Mouse (Mus musculus): ENCODE results near the gene Ugt1a1. TPM values are rescaled to one million over a fixed set of nuclear protein-coding genes. Genes with fewer than 3 reads are reported as not detected.

Ugt1a1 gene
- polyA plus RNA-seq, 1 experiment from 2014 or later: not detected

DNA sequence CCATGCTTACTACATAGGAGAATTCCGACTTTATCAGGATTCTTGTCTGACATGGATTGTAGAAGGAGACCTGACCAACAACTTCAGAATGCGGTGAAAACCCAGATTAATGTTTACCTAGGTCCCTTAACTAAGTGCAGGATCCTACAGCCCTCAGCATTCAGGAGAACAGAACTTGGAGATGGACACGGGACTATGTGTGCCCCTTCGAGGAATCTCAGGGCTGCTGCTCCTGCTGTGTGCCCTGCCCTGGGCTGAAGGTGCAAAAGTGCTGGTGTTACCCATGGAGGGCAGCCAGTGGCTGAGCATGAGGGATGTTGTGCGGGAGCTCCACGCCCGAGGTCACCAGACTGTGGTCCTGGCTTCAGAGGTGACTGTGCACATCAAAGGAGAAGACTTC is 11.3 kb upstream of the Ugt1a1 start, which contains the start of gene Ugt1a2:
Gene Ugt1a2 (plus strand): TSS at position 146 of the 400 bp plus-strand sequence.
- 85% methylated on average over 7 of the region's 7 CpGs for WGBS
- no peaks in the 10 kb centered on the region for H3K36me3 ChIP-seq (ENCODE audit: control insufficient read depth, insufficient read depth, low read length)
- H3K4me1 ChIP-seq (ENCODE audit: control insufficient read depth, insufficient read depth, low read length): no peaks in the 10 kb centered on the region; the same call in 1 of the 2 replicates
- no peaks in the 10 kb centered on the region for H3K27me3 ChIP-seq (ENCODE audit: control insufficient read depth, insufficient read depth, low read depth, low read length)
- no peak for ATAC-seq
- H3K9me3 ChIP-seq (replicated peaks; ENCODE audit: control insufficient read depth, low read length, poor library complexity, severe bottlenecking): peaks cover 5% of the 10 kb centered on the region; the same call in 1 of the 2 replicates
- no peak within 1 kb of the TSS for H3K4me3 ChIP-seq (ENCODE audit: low read depth, low read length)
- H3K27ac ChIP-seq (ENCODE audit: low read length): no peak within 1 kb of the TSS
- no peak within 1 kb of the TSS for H3K4me2 ChIP-seq (ENCODE audit: low read length)
- no peak within 1 kb of the TSS for H3K9ac ChIP-seq (ENCODE audit: low read depth, low read length)

DNA sequence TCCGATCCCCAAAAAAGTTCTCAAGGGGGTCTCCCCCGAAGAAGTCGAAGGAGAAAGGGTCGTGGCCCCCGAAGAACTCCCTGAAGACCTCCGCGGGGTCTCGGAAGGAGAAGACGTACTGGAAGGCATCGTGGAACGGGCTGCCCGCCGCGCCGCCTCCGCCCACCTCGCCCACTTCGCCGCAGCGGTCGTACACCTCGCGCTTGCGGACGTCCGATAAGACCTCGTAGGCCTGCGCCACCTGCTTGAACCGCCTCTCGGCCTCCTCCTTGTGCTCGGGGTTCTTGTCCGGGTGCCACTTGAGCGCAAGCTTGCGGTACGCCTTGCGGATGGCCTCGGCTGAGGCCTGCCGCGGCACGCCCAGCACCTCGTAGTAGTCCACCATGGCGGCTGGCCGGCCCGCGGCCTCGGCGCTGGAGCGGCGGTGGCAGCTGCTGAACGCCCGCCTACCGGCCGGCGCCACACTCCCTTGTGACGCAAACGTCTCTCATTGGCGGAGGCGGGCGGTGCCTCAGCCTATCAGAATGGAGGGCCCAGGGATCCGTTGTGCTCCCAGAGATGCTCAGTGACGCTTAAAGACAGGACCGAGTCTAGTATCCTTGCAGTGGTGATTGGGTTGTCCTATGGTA is 6.4 kb upstream of the Ugt1a1 start, which contains the start of gene Dnajb3:
Gene Dnajb3 (minus strand): TSS at position 489 of the 629 bp plus-strand sequence.
- Histone ChIP-seq H3K4me3 (ENCODE audit: low read depth, low read length) (peak within 1 kb of the TSS; percentile 53), H3K9ac (ENCODE audit: low read depth, low read length) (peak within 1 kb of the TSS; percentile 74), H3K4me1 (ENCODE audit: control insufficient read depth, insufficient read depth, low read length) (peaks cover 2% of the 10 kb centered on the region; the same call in 1 of the 2 replicates), H3K4me2 (ENCODE audit: low read length) (peak within 1 kb of the TSS; percentile 69), H3K27me3 (ENCODE audit: control insufficient read depth, insufficient read depth, low read depth, low read length) (no peaks in the 10 kb centered on the region), H3K36me3 (ENCODE audit: control insufficient read depth, insufficient read depth, low read length) (no peaks in the 10 kb centered on the region), H3K9me3 (replicated peaks; ENCODE audit: control insufficient read depth, low read length, poor library complexity, severe bottlenecking) (peaks cover 5% of the 10 kb centered on the region; the same call in 1 of the 2 replicates), H3K27ac (ENCODE audit: low read length) (peak within 1 kb of the TSS; percentile 50)
- 6% methylated on average over 59 of the region's 62 CpGs for WGBS
- ATAC-seq: peak; percentile 100

DNA sequence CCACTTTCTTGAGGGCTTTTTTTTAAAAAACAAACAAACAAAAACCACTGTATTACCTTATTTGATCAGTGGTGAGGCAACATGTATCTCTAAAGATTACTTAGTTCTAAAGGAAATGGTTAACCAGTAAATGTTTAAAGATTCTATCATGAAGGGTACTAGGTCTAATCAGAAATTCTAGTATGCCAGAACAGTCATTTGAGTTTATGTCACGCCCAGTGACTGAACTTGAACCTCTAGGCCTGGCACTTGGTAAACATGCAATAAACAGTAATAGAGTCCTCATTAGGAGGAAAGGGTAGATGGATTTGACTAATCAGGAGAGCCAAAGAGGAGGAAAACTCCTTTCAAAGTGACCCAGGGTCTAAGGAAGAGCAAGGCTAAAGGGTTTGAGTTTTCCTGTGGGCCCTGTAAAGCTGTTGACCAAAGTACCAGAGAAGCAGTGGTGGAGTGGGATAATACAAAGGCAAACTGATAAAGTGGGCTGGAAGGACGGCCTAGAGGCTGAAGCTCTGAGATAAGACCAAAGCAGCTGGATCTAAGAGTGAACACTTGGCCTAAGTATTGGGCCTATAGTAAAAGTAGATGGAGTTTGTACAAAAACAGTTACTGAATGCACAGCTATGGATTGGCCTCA is 4.8 kb upstream of the Ugt1a1 start:
- ATAC-seq: no peak
- no peaks in the 10 kb centered on the region for H3K27me3 ChIP-seq (ENCODE audit: control insufficient read depth, insufficient read depth, low read depth, low read length)
- no peaks in the 10 kb centered on the region for H3K36me3 ChIP-seq (ENCODE audit: control insufficient read depth, insufficient read depth, low read length)
- no peak overlapping the region for H3K4me2 ChIP-seq (ENCODE audit: low read length)
- no peak overlapping the region for H3K9ac ChIP-seq (ENCODE audit: low read depth, low read length)
- peaks cover 2% of the 10 kb centered on the region; the same call in 1 of the 2 replicates for H3K4me1 ChIP-seq (ENCODE audit: control insufficient read depth, insufficient read depth, low read length)
- peaks cover 13% of the 10 kb centered on the region for H3K9me3 ChIP-seq (replicated peaks; ENCODE audit: control insufficient read depth, low read length, poor library complexity, severe bottlenecking)
- 84% methylated on average over 2 of the region's 2 CpGs for WGBS
- H3K4me3 ChIP-seq (ENCODE audit: low read depth, low read length): no peak overlapping the region
- H3K27ac ChIP-seq (ENCODE audit: low read length): no peak overlapping the region

DNA sequence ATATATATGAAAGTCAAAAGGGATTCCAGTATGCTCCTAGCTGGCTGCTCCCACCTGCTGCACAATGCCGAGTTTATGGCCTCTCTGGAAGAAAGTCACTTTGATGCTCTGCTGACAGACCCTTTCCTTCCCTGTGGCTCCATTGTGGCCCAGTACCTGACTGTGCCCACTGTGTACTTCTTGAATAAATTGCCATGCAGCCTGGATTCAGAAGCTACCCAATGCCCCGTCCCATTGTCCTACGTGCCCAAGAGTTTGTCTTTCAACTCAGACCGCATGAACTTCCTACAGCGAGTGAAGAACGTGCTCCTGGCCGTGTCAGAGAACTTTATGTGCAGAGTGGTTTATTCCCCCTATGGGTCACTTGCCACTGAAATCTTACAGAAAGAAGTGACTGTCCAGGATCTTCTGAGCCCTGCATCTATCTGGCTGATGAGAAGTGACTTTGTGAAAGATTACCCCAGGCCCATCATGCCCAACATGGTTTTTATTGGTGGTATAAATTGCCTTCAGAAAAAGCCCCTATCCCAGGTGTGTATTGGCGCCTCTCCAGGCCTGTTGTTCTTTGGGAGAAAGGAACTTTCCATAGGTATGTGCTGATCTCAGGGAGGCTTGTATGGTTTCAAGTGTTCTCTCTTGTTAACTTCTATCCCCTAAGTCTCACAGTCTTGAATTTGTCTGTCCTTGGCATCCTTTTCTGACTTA is 734 bp downstream of the Ugt1a1 start:
- no peak overlapping the region for H3K4me3 ChIP-seq (ENCODE audit: low read depth, low read length)
- H3K27me3 ChIP-seq (ENCODE audit: control insufficient read depth, insufficient read depth, low read depth, low read length): no peaks in the 10 kb centered on the region
- ATAC-seq: 0 out of 2 replicates have a peak, but pooled peaks have one; percentile 18
- H3K9ac ChIP-seq (ENCODE audit: low read depth, low read length): no peak overlapping the region
- no peaks in the 10 kb centered on the region for H3K4me1 ChIP-seq (ENCODE audit: control insufficient read depth, insufficient read depth, low read length)
- H3K9me3 ChIP-seq (replicated peaks; ENCODE audit: control insufficient read depth, low read length, poor library complexity, severe bottlenecking): peaks cover 59% of the 10 kb centered on the region
- no peaks in the 10 kb centered on the region for H3K36me3 ChIP-seq (ENCODE audit: control insufficient read depth, insufficient read depth, low read length)
- no peak overlapping the region for H3K4me2 ChIP-seq (ENCODE audit: low read length)
- WGBS: 60% methylated on average over 8 of the region's 8 CpGs
- H3K27ac ChIP-seq (ENCODE audit: low read length): no peak overlapping the region

DNA sequence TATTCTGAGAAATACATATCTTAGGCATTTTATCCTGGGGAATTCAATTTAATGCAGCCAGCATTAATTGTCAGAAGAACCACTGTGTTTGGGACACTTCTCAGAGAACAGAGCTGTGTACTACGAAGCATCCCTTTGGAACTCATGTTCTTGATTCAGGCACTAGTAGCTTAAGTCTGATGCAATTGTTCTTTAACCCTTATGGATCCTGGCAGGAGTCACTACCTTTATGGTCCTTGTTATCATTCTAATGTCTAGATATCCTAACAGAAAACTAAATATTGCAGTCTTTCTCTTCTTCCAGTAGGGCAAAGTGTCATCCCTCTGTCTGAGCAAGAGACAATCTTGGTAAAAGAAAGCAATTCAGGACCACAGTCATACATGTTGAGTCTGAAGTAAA is 1.3 kb downstream of the Ugt1a1 start:
- Histone ChIP-seq H3K9me3 (replicated peaks; ENCODE audit: control insufficient read depth, low read length, poor library complexity, severe bottlenecking) (peaks cover 62% of the 10 kb centered on the region), H3K4me1 (ENCODE audit: control insufficient read depth, insufficient read depth, low read length) (no peaks in the 10 kb centered on the region), H3K9ac (ENCODE audit: low read depth, low read length) (no peak overlapping the region), H3K4me2 (ENCODE audit: low read length) (no peak overlapping the region), H3K36me3 (ENCODE audit: control insufficient read depth, insufficient read depth, low read length) (no peaks in the 10 kb centered on the region), H3K27me3 (ENCODE audit: control insufficient read depth, insufficient read depth, low read depth, low read length) (no peaks in the 10 kb centered on the region), H3K27ac (ENCODE audit: low read length) (no peak overlapping the region), H3K4me3 (ENCODE audit: low read depth, low read length) (no peak overlapping the region)
- ATAC-seq: no peak
- WGBS: 74% methylated on average over 1 of the region's 1 CpGs

DNA sequence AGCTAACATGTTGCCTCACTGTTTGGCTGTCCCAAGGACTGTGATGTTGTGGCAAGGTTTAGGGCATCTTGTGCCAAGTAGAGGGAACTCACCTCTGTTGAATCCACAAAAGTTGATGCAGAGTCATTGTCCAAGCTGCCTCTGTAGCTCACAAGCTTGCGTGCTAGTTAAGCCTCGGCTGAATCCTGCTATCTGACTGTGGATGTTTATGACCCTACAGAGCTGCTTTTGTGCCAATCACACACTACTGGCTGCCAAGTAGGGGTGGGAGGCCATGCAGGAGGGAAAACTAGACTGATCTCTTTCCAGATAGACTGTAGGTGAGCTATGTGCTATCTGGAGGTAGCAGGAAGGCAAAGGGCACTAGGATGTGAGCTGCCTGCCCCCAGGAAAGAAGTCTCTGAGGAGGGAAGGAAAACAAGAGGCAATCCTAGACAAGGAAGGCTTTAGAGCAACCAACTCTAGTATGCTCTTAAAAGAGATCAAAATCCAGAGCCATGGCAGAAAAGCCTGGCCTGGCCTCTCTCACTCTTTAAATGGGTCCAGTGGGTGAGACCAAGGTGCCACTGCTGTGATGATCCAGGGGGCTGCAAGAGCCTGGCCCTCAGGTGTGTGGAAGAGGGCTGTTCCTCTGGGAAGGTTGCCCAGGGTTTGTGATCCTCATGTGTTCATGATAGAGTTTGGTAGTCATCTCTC is 2.2 kb downstream of the Ugt1a1 start:
- H3K27ac ChIP-seq (ENCODE audit: low read length): no peak overlapping the region
- no peaks in the 10 kb centered on the region for H3K27me3 ChIP-seq (ENCODE audit: control insufficient read depth, insufficient read depth, low read depth, low read length)
- H3K4me1 ChIP-seq (ENCODE audit: control insufficient read depth, insufficient read depth, low read length): no peaks in the 10 kb centered on the region
- H3K9ac ChIP-seq (ENCODE audit: low read depth, low read length): no peak overlapping the region
- H3K4me2 ChIP-seq (ENCODE audit: low read length): no peak overlapping the region
- H3K36me3 ChIP-seq (ENCODE audit: control insufficient read depth, insufficient read depth, low read length): no peaks in the 10 kb centered on the region
- WGBS: 81% methylated on average over 2 of the region's 2 CpGs
- no peak for ATAC-seq
- no peak overlapping the region for H3K4me3 ChIP-seq (ENCODE audit: low read depth, low read length)
- H3K9me3 ChIP-seq (replicated peaks; ENCODE audit: control insufficient read depth, low read length, poor library complexity, severe bottlenecking): peaks cover 62% of the 10 kb centered on the region

DNA sequence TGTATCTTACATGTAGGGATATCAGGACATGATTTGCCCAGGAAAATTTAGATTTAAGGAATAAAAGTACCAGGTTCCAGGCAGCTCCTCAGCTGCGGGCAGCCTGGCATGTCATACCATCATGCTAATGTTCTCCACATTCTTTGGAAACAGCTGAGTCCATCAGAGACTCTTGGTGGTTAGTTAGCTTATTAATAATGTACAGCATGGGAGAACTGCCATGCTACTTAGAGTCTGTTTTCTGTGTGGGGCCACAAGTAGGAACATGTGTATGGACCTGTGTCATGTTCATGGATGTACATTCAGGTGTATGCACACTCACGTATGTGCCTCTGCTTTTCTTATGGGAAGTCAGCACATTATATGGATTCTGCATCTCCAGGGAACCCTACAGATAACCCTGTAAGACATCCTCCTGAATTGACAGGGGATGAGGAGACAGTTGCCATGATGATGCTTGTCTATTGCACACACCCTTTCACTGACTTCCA is 2.7 kb downstream of the Ugt1a1 start:
- no peaks in the 10 kb centered on the region for H3K27me3 ChIP-seq (ENCODE audit: control insufficient read depth, insufficient read depth, low read depth, low read length)
- H3K9me3 ChIP-seq (replicated peaks; ENCODE audit: control insufficient read depth, low read length, poor library complexity, severe bottlenecking): peaks cover 62% of the 10 kb centered on the region
- no peak overlapping the region for H3K4me2 ChIP-seq (ENCODE audit: low read length)
- H3K9ac ChIP-seq (ENCODE audit: low read depth, low read length): no peak overlapping the region
- no peak for ATAC-seq
- no peak overlapping the region for H3K27ac ChIP-seq (ENCODE audit: low read length)
- H3K4me1 ChIP-seq (ENCODE audit: control insufficient read depth, insufficient read depth, low read length): no peaks in the 10 kb centered on the region
- WGBS: 77% methylated on average over 2 of the region's 2 CpGs
- no peak overlapping the region for H3K4me3 ChIP-seq (ENCODE audit: low read depth, low read length)
- no peaks in the 10 kb centered on the region for H3K36me3 ChIP-seq (ENCODE audit: control insufficient read depth, insufficient read depth, low read length)

DNA sequence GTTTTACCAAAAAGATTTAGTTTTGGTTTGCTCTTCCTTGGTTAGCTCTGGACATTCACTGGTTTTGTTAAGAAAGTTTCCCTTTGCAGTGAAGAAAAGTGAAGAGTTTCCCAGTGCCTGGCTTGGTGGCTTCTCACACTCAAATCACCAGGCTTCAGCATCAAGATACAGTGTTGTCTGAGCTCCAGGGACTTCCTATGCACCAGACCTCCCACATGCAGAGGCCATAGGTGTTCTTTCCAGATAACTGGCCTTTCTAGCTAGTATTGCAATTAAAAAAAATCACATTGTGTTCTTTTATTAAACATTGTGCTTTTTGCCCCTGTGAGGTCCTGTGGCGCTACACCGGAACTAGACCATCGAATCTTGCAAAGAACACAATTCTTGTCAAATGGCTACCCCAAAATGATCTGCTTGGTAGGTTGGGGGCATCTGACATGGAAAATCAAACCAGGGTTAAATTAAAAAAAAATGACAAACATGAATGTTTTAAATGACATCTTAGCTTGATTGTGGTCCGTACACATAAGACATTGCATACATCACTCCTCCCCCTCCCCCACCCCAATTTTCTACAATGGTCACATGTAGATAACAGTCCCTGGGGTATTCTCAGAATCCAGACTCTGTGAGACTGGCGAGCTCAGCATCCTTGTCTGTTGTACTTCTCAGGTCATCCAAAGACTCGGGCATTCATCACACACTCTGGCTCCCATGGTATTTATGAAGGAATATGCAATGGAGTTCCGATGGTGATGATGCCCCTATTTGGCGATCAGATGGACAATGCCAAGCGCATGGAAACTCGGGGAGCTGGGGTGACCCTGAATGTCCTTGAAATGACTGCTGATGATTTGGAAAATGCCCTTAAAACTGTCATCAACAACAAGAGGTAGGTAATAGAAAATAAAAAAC is 4.0 kb downstream of the Ugt1a1 start:
- peaks cover 62% of the 10 kb centered on the region for H3K9me3 ChIP-seq (replicated peaks; ENCODE audit: control insufficient read depth, low read length, poor library complexity, severe bottlenecking)
- H3K27ac ChIP-seq (ENCODE audit: low read length): no peak overlapping the region
- WGBS: 73% methylated on average over 10 of the region's 10 CpGs
- no peak overlapping the region for H3K9ac ChIP-seq (ENCODE audit: low read depth, low read length)
- no peaks in the 10 kb centered on the region for H3K27me3 ChIP-seq (ENCODE audit: control insufficient read depth, insufficient read depth, low read depth, low read length)
- no peak for ATAC-seq
- H3K4me2 ChIP-seq (ENCODE audit: low read length): no peak overlapping the region
- H3K4me3 ChIP-seq (ENCODE audit: low read depth, low read length): no peak overlapping the region
- no peaks in the 10 kb centered on the region for H3K36me3 ChIP-seq (ENCODE audit: control insufficient read depth, insufficient read depth, low read length)
- no peaks in the 10 kb centered on the region for H3K4me1 ChIP-seq (ENCODE audit: control insufficient read depth, insufficient read depth, low read length)

All from midbrain, embryonic 16.5 days (tissue).